In genomic region chr5:66323603-66324002, GRCm38 (mm10) we compare ENCODE assay signal across 13 mouse cellular contexts.
DNase-seq lines count a peak whose midpoint lies in the region; ATAC-seq and TF ChIP-seq lines count a peak whose summit lies in the region.
"Had no signal": no experiment of that assay in that cellular context is flagged by ENCODE, and none has a peak within 500 bp of the region (broad histone marks: within the 10 kb centered on the region; RNA-seq: fewer than 3 reads in every experiment).

No protein-coding gene starts in this region.

- peaks cover 35% of the 10 kb centered on the region for H3K4me1 ChIP-seq in heart, postnatal 0 days (ENCODE audit: control insufficient read depth, insufficient read depth)
- H3K4me1 ChIP-seq in forebrain, embryonic 14.5 days (ENCODE audit: control insufficient read depth, insufficient read depth, low read length), result peaks cover 13% of the 10 kb centered on the region; the same call in 1 of the 2 replicates

- no peak for TF ChIP-seq EP300 in heart, postnatal 0 days (IDR thresholded peaks at IDR 0.05; ENCODE audit: low read depth)

- DNase-seq in gastrocnemius, adult 8-10 months (ENCODE audit: low spot score in 2 of 2), result peak; percentile 51 to 64
- DNase-seq in heart, postnatal 0 days (ENCODE audit: low spot score), result peak; percentile 82
- no peak for DNase-seq in forebrain, embryonic 14.5 days (ENCODE audit: low spot score)
- no peak for DNase-seq in kidney, adult 18-20 months
- DNase-seq: cerebellum, adult 18-20 months; thymus, postnatal 4 days had no signal

- H3K9me3 ChIP-seq in heart, postnatal 0 days (replicated peaks; ENCODE audit: control insufficient read depth, low read length), result no peaks in the 10 kb centered on the region
- no peaks in the 10 kb centered on the region for H3K9me3 ChIP-seq in forebrain, embryonic 14.5 days (replicated peaks; ENCODE audit: control insufficient read depth, low read length)
- H3K9me3 ChIP-seq: kidney, embryonic 15.5 days; neural tube, embryonic 13.5 days had no signal

- peak; percentile 70 for ATAC-seq in common myeloid progenitor, adult 5-6 weeks (replicated peaks; ENCODE audit: low read depth, poor library complexity, severe bottlenecking)
- ATAC-seq in heart, postnatal 0 days (ENCODE audit: insufficient read depth, low read depth), result peak; percentile 88
- peak; percentile 44 for ATAC-seq in megakaryocyte progenitor cell, adult 5-6 weeks (replicated peaks; ENCODE audit: poor library complexity)
- ATAC-seq in forebrain, embryonic 14.5 days, result no peak
- ATAC-seq in granulocyte monocyte progenitor cell, adult 5-6 weeks (replicated peaks; ENCODE audit: poor library complexity, severe bottlenecking), result no peak

- H3K36me3 ChIP-seq in heart, postnatal 0 days (replicated peaks; ENCODE audit: control insufficient read depth, insufficient read depth, low read length), result no peaks in the 10 kb centered on the region
- no peaks in the 10 kb centered on the region for H3K36me3 ChIP-seq in forebrain, embryonic 14.5 days (ENCODE audit: control insufficient read depth, insufficient read depth, low read length)
- H3K36me3 ChIP-seq: G1E; kidney, embryonic 15.5 days; neural tube, embryonic 13.5 days had no signal

- H3K4me2 ChIP-seq in heart, postnatal 0 days (ENCODE audit: low read depth, low read length), result peak overlapping the region; percentile 43
- no peak overlapping the region for H3K4me2 ChIP-seq in forebrain, embryonic 14.5 days (ENCODE audit: low read length)
- H3K4me2 ChIP-seq: kidney, embryonic 15.5 days; neural tube, embryonic 13.5 days had no signal

- H3K27me3 ChIP-seq in heart, postnatal 0 days (ENCODE audit: control insufficient read depth, insufficient read depth, low read length), result no peaks in the 10 kb centered on the region
- no peaks in the 10 kb centered on the region for H3K27me3 ChIP-seq in forebrain, embryonic 14.5 days (replicated peaks; ENCODE audit: control insufficient read depth, insufficient read depth, low read length)
- H3K27me3 ChIP-seq: kidney, embryonic 15.5 days; neural tube, embryonic 13.5 days had no signal

- WGBS in heart, postnatal 0 days, result 13% methylated on average over 11 of the region's 11 CpGs
- WGBS in forebrain, embryonic 14.5 days, result 84% methylated on average over 11 of the region's 11 CpGs

- no peak overlapping the region for H3K9ac ChIP-seq in heart, postnatal 0 days (replicated peaks; ENCODE audit: low read depth, low read length)
- H3K9ac ChIP-seq in forebrain, embryonic 14.5 days (ENCODE audit: low read length), result no peak overlapping the region
- H3K9ac ChIP-seq: kidney, embryonic 15.5 days; neural tube, embryonic 13.5 days had no signal

- no peak for TF ChIP-seq CTCF in heart, postnatal 0 days (IDR thresholded peaks at IDR 0.05; ENCODE audit: low read depth)

- H3K27ac ChIP-seq in heart, postnatal 0 days (ENCODE audit: low read depth), result peak overlapping the region; percentile 78
- no peak overlapping the region for H3K27ac ChIP-seq in forebrain, embryonic 14.5 days (ENCODE audit: low read depth, low read length)
- H3K27ac ChIP-seq: kidney, embryonic 15.5 days; macrophage; neural tube, embryonic 13.5 days had no signal

- 0 out of 2 replicates have a peak overlapping the region, but pooled peaks have one; percentile 12 for H3K4me3 ChIP-seq in heart, postnatal 0 days (ENCODE audit: low read depth, low read length)
- no peak overlapping the region for H3K4me3 ChIP-seq in forebrain, embryonic 14.5 days (ENCODE audit: low read depth, low read length)
- H3K4me3 ChIP-seq: kidney, embryonic 15.5 days; neural tube, embryonic 13.5 days had no signal

Comparison
In these comparisons a context has a peak if more than half of its experiments do, and no peak if none do; other contexts are left out.
1. ATAC-seq: peak in common myeloid progenitor, adult 5-6 weeks (single experiment), heart, postnatal 0 days (single experiment) and megakaryocyte progenitor cell, adult 5-6 weeks (single experiment); none in forebrain, embryonic 14.5 days (single experiment) and granulocyte monocyte progenitor cell, adult 5-6 weeks (single experiment).
2. DNase-seq: peak in gastrocnemius, adult 8-10 months (2 of 2) and heart, postnatal 0 days (single experiment); none in forebrain, embryonic 14.5 days (single experiment) and kidney, adult 18-20 months (single experiment).